Mouse (Mus musculus): ENCODE data around the gene Hoxb7. TPM values are rescaled to one million over a fixed set of nuclear protein-coding genes. Genes with fewer than 3 reads are reported as not detected.

Gene Hoxb7
- polyA plus RNA-seq, 1 experiment from 2014 or later: 8.3 TPM

DNA sequence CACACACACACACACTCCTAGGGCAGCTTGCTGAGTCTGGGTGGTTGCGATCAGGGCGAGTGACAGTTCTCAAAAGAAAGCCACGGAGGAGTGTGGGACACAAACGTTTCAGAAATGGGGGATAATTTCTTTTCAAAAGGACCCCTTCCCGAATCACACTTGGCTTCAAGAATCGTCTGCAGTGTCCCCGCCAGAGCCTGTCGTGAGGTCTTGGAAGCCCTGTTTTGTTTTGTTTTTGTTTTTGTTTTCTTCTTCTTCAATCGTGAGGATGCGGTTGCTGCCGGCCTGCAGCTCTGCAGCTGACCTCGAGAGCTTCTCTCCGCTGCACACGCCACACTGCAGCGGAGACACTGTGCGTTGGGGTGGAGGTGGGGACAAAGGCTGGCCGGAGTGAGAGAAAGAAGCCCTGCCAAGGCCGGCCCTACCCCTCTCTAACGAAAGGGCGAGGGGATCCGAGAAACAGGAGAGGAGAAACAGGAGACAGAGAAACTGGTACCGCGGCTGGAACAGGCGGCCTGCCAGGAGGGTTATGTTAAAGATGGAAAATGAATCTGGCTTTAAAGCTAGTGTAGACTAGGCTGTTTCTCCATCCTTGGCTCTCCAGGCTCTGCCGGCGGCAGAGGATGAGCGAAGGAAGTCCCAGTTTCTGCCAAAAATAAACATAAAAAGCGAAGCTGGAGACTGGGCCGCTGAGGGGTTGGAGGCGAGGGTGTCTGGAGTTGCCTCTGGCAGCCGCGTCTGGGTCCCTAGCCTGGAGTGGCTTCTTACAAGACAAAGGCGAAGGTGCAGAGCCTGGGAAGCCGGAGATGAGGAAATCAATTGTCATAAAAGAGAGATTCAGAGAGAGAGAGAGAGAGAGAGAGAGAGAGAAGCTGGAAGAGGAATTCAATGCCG lies 9.0 kb upstream of the Hoxb7 start:
- no peak overlapping the region for H3K9ac ChIP-seq (ENCODE audit: low read length)
- no peaks in the 10 kb centered on the region for H3K36me3 ChIP-seq (ENCODE audit: control insufficient read depth, insufficient read depth, low read length)
- H3K27me3 ChIP-seq (ENCODE audit: control insufficient read depth, insufficient read depth, low read length): peaks cover 86% of the 10 kb centered on the region
- WGBS: 4% methylated on average over 35 of the region's 35 CpGs
- no peak overlapping the region for H3K27ac ChIP-seq (ENCODE audit: low read length)
- H3K9me3 ChIP-seq (replicated peaks; ENCODE audit: control insufficient read depth, low read length): no peaks in the 10 kb centered on the region
- no peak overlapping the region for H3K4me3 ChIP-seq (replicated peaks; ENCODE audit: low read length)
- no peak for ATAC-seq (ENCODE audit: insufficient read depth, low FRiP score)
- 0 out of 2 replicates have a peak, but pooled peaks cover 2% of the 10 kb centered on the region for H3K4me1 ChIP-seq (ENCODE audit: control insufficient read depth, insufficient read depth, low read length)
- H3K4me2 ChIP-seq (ENCODE audit: low read depth, low read length): peak overlapping the region; percentile 25; the same call in 1 of the 2 replicates

DNA sequence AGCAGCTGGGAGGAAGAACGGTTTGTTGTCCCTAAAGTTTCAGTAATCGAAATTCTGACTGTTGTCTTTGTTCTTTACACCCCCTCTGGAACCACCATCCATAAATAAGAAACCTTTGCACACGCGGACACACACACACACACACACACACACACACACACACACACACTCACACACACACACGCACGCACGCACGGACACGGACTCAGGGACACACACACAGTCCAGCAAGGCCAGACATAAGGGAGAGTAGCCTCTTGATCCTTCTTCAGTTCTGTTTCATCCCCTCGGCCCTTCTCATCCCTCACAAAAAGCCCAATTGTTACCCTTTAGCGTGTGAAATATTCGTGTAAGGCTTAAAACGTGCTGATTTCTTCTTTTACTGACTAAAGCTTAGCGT lies 8.1 kb upstream of the Hoxb7 start:
- no peak for ATAC-seq (ENCODE audit: insufficient read depth, low FRiP score)
- H3K4me3 ChIP-seq (replicated peaks; ENCODE audit: low read length): no peak overlapping the region
- no peaks in the 10 kb centered on the region for H3K4me1 ChIP-seq (ENCODE audit: control insufficient read depth, insufficient read depth, low read length)
- H3K4me2 ChIP-seq (ENCODE audit: low read depth, low read length): no peak overlapping the region
- no peak overlapping the region for H3K27ac ChIP-seq (ENCODE audit: low read length)
- H3K9ac ChIP-seq (ENCODE audit: low read length): no peak overlapping the region
- peaks cover 82% of the 10 kb centered on the region for H3K27me3 ChIP-seq (ENCODE audit: control insufficient read depth, insufficient read depth, low read length)
- H3K9me3 ChIP-seq (replicated peaks; ENCODE audit: control insufficient read depth, low read length): no peaks in the 10 kb centered on the region
- H3K36me3 ChIP-seq (ENCODE audit: control insufficient read depth, insufficient read depth, low read length): no peaks in the 10 kb centered on the region
- WGBS: 21% methylated on average over 14 of the region's 14 CpGs

DNA sequence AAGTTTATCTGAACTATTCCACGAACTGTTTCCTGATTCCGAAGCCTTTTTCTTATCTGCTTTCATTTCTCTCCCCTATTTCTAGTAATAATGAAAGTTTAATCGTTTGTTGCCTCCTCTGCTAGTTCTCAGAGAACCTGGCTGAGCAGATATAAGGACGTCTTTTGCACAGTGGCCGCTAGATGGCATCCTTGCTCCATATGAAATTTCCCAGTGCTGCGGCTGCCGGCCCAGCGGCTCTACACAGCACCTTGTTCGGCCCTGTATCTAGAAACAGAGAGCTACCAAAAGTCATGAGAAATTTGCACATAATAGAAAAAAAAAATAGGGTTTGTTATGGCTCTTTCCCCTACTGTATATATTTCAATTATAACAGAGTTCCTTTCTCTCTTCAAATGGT lies 7.7 kb upstream of the Hoxb7 start:
- Histone ChIP-seq H3K4me1 (ENCODE audit: control insufficient read depth, insufficient read depth, low read length) (no peaks in the 10 kb centered on the region), H3K9me3 (replicated peaks; ENCODE audit: control insufficient read depth, low read length) (no peaks in the 10 kb centered on the region), H3K4me3 (replicated peaks; ENCODE audit: low read length) (no peak overlapping the region), H3K27ac (ENCODE audit: low read length) (no peak overlapping the region), H3K36me3 (ENCODE audit: control insufficient read depth, insufficient read depth, low read length) (no peaks in the 10 kb centered on the region), H3K4me2 (ENCODE audit: low read depth, low read length) (no peak overlapping the region), H3K27me3 (ENCODE audit: control insufficient read depth, insufficient read depth, low read length) (peaks cover 81% of the 10 kb centered on the region), H3K9ac (ENCODE audit: low read length) (no peak overlapping the region)
- peak; percentile 77; the same call in 1 of the 2 replicates for ATAC-seq (ENCODE audit: insufficient read depth, low FRiP score)
- under 1% methylated on average over 9 of the region's 9 CpGs for WGBS

DNA sequence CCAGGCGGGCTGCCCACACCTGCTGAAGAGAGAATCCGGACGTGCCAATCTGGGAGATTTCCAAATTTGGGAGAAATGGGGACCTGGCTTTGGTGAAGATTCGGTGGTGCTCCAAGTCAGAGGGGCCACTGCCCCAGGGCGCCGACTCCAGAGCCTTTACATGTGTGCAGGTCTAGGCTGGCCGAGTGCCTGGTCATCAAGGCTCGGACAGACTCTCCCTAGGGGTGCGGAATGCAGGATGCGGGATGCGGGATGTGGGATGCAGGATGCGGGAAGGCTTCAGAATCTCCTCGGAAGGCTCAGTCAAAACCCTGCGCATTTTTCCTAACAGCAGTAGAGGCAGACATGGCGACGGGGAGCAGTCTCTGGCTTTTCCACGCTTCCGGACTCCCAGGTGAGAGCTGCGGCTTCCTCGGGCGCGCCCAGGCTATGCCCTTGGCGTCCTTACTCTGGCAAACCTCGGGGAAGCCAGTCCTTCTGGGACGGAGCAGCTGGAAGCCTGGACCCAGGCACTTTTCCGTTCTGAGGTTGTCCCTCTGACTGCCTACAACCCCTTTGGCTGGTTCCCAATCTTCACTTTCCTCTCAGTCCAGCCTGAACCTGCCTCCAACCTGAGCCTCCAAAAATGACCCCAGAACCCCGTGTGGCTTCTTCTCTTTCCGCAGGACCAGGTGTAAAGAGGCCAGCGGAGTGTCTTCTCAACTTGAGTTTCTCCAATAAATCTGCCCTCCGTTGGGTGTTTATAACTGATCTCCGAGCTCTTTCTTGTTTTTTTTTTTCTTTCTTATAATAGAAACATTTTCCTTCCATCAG lies 6.8 kb upstream of the Hoxb7 start:
- WGBS: 7% methylated on average over 31 of the region's 31 CpGs
- Histone ChIP-seq H3K27me3 (ENCODE audit: control insufficient read depth, insufficient read depth, low read length) (peaks cover 74% of the 10 kb centered on the region), H3K4me3 (replicated peaks; ENCODE audit: low read length) (0 out of 2 replicates have a peak overlapping the region, but pooled peaks have one; percentile 10), H3K36me3 (ENCODE audit: control insufficient read depth, insufficient read depth, low read length) (no peaks in the 10 kb centered on the region), H3K27ac (ENCODE audit: low read length) (no peak overlapping the region), H3K4me2 (ENCODE audit: low read depth, low read length) (peak overlapping the region; percentile 23), H3K9ac (ENCODE audit: low read length) (no peak overlapping the region), H3K4me1 (ENCODE audit: control insufficient read depth, insufficient read depth, low read length) (no peaks in the 10 kb centered on the region), H3K9me3 (replicated peaks; ENCODE audit: control insufficient read depth, low read length) (no peaks in the 10 kb centered on the region)
- ATAC-seq (ENCODE audit: insufficient read depth, low FRiP score): no peak

DNA sequence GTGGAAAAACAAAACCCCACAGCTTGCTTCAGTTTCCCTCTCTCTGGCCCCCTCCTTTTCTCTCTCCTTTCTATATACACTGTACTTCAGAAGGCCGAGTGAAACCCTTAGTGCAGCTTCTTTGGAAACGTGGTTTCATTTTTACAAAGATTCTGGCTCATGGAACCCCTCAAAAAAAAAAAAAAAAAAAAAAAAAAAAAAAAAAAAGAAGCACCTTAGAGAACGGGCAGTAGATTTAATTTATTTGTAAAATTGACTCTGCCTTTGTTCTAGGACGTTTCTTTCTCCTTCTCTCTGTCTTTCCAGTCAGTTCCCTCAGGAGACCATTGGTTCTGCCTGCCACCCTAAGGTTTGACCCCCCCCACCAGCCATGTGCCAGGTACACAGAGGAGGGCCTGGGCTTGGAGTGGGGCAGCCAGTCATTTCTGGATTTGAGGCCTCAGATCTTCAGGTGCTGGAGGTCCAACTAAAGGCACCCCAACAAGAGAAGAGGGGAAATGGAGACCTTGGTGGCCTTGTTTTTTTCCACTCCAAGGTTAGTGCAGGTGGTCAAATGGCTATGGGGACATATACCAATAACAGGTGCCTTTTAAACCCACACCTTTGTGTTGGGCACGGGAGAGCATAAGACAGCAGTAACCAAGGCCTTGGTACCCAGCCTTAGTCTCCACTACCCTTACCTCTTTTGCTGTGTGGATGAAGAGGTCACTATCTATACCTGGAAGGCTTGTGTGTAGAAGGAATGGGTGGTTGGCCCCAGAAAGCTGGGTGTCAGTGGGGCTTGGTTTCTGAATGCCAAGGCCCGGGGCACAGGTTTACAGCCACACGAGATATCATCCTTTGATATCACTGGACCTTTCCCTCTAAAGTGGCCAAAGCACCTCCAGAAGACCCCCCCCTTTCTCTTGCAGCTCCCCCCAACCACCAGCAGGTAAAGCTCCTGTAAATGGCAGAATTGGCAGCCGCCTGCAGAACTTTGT lies 5.7 kb upstream of the Hoxb7 start:
- WGBS: 29% methylated on average over 8 of the region's 8 CpGs
- Histone ChIP-seq H3K4me1 (ENCODE audit: control insufficient read depth, insufficient read depth, low read length) (no peaks in the 10 kb centered on the region), H3K4me2 (ENCODE audit: low read depth, low read length) (no peak overlapping the region), H3K9me3 (replicated peaks; ENCODE audit: control insufficient read depth, low read length) (no peaks in the 10 kb centered on the region), H3K4me3 (replicated peaks; ENCODE audit: low read length) (no peak overlapping the region), H3K27ac (ENCODE audit: low read length) (no peak overlapping the region), H3K27me3 (ENCODE audit: control insufficient read depth, insufficient read depth, low read length) (peaks cover 70% of the 10 kb centered on the region), H3K9ac (ENCODE audit: low read length) (no peak overlapping the region), H3K36me3 (ENCODE audit: control insufficient read depth, insufficient read depth, low read length) (no peaks in the 10 kb centered on the region)
- no peak for ATAC-seq (ENCODE audit: insufficient read depth, low FRiP score)

DNA sequence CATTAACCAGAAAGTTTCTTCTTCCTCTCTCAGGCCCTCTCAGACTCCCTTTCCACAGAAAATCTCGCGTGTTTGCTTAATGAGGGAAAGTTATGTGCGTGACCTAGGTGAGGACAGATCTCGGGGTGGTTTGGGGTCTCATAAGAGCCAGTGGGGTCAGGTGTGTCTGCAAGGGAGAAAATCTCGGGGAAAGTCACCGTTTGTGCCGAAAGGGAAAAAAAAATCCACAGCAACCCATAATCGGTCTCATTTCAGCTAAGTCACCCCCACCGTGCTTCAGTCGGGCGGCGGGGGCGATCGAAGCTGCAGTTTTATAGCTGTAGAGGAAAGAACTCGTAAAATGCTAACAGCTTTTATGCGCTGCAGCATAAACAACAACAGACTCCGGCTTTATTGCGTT lies 5.0 kb upstream of the Hoxb7 start:
- no peak for ATAC-seq (ENCODE audit: insufficient read depth, low FRiP score)
- H3K9me3 ChIP-seq (replicated peaks; ENCODE audit: control insufficient read depth, low read length): no peaks in the 10 kb centered on the region
- H3K9ac ChIP-seq (ENCODE audit: low read length): no peak overlapping the region
- no peak overlapping the region for H3K4me3 ChIP-seq (replicated peaks; ENCODE audit: low read length)
- WGBS: 20% methylated on average over 18 of the region's 18 CpGs
- peaks cover 63% of the 10 kb centered on the region for H3K27me3 ChIP-seq (ENCODE audit: control insufficient read depth, insufficient read depth, low read length)
- no peak overlapping the region for H3K4me2 ChIP-seq (ENCODE audit: low read depth, low read length)
- no peaks in the 10 kb centered on the region for H3K36me3 ChIP-seq (ENCODE audit: control insufficient read depth, insufficient read depth, low read length)
- H3K27ac ChIP-seq (ENCODE audit: low read length): no peak overlapping the region
- no peaks in the 10 kb centered on the region for H3K4me1 ChIP-seq (ENCODE audit: control insufficient read depth, insufficient read depth, low read length)

DNA sequence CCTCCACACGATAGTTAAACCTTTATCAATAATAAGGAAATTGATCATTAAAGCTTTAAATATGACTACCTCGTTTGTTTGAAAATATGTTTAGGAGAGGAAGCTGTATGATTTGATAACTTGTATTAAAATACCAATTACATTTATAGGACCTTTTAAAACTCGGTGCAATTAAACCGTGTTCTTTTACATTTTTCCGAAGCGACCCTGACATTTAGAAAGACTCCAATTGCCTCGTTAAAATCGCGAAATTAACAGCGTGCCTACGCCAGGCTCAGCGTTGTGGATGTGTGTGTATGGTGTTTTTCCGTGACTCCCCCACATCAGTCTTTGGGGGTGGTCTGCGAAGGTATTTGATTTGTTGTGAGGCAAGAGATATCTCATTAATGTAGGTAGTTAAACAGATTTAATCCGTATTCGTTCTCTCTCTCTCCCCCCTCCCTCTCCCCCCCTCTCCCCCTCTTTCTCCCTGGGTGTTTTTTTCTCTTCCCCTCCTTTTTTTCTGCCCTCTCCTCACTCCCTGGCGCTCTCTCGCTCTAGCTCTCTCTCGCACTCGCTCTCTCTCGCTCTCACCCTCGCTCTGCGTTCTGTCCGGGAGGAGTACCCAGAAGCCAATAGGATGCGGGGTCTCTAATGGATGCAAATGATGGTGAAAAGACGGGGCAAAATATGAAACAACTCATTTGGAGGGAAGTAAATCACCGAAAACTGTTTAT lies 4.4 kb upstream of the Hoxb7 start, which contains the start of gene Hoxb8:
Gene Hoxb8, plus strand, starts transcription at position 51 of the 716 bp plus-strand sequence.
- peak within 1 kb of the TSS; percentile 65 for H3K4me2 ChIP-seq (ENCODE audit: low read depth, low read length)
- WGBS: 3% methylated on average over 27 of the region's 27 CpGs
- peak within 1 kb of the TSS; percentile 55 for H3K4me3 ChIP-seq (replicated peaks; ENCODE audit: low read length)
- no peaks in the 10 kb centered on the region for H3K36me3 ChIP-seq (ENCODE audit: control insufficient read depth, insufficient read depth, low read length)
- H3K9me3 ChIP-seq (replicated peaks; ENCODE audit: control insufficient read depth, low read length): no peaks in the 10 kb centered on the region
- no peaks in the 10 kb centered on the region for H3K4me1 ChIP-seq (ENCODE audit: control insufficient read depth, insufficient read depth, low read length)
- ATAC-seq (ENCODE audit: insufficient read depth, low FRiP score): no peak
- peak within 1 kb of the TSS; percentile 69 for H3K9ac ChIP-seq (ENCODE audit: low read length)
- peak within 1 kb of the TSS; percentile 90; the same call in 1 of the 2 replicates for H3K27ac ChIP-seq (ENCODE audit: low read length)
- peaks cover 57% of the 10 kb centered on the region for H3K27me3 ChIP-seq (ENCODE audit: control insufficient read depth, insufficient read depth, low read length)

All from stomach, embryonic 16.5 days (tissue).